Mouse (Mus musculus) gastrocnemius, postnatal 14 days (tissue): ENCODE results near the gene Olfr645. TPM values are rescaled to one million over a fixed set of nuclear protein-coding genes. Genes with fewer than 3 reads are reported as not detected.

ENCODE experiments used
- DNase-seq: peaks from one replicate; pipeline ENCODE4 v3.0.0; 2021; ENCODE audit warnings: mixed read lengths
- intact Hi-C: fragments of 180-260 bp; cut with DNase I; formaldehyde crosslinking; loops from one replicate; pipeline ENCODE4 v1.15.1; 2025; ENCODE audit warnings: low total_unique reads
- long read RNA-seq, 2 experiments: library from polyadenylated mRNA; stranded (forward); transcript quantifications; one replicate each; pipeline ENCODE4 v2.0.0; 2021
- total RNA-seq, 2 experiments: library from RNA; stranded (reverse); gene quantifications; 2 replicates each; pipeline ENCODE4 v1.2.3; 2021

Olfr645 gene
- not detected for total RNA-seq
- long read RNA-seq, experiment 1: 0 reads
- long read RNA-seq, experiment 2: 0 reads

DNA sequence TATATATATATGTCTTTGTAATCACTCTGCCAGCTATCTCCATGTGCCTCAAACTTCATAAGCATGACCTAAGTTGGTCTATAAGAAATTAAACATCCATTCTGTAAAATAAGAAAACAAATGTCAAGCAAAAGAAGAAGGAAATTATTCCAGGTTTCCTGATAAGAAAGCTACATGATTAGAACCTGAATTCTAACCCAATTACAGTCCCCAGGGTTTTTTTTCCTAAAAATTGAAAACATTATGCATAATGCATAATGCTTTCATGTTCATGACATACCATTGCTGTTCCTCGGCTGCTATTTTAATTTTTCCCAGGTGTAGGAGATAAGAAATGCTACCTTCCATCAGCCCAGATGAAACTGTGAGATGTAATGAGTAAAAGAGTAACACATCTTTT is at the start of gene Olfr645:
Gene Olfr645 (minus strand): TSS at position 101 of the 400 bp plus-strand sequence.
- intact Hi-C loops: no loop called here
- no peak for DNase-seq

DNA sequence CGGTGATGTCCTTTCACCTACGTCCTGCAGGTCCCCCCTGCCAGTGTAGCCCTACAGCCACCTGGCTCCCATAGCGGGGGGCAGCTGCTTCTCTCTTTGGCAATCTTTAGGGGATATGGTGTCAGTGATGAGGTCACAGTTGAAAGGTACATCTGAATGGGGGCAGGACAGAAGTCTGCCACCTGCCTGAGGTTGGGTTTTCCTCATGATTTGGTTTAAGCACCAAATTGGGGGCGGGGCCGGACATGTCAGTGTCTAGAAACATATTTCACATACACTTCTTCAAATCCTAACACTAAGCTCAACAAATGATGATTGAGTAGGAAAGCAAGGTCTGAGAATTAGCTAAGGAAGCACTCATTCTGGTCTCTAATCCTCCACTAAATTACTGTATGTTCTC is 44.5 kb upstream of the Olfr645 start, which contains the start of gene Ubqln5:
Gene Ubqln5 (minus strand): TSS at position 101 of the 400 bp plus-strand sequence.
- DNase-seq: no peak
- intact Hi-C loops: no loop called here

DNA sequence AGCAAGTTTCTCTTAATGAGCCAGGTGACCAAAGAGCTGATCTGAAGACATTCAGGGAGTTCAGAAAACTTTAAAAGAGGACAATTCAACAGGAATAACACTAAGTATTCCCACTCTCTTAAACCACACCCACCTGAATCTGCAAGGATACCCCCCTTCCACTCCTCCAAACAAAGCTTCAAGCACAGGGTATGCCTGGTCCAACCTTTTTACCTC is 19.4 kb upstream of the Olfr645 start, which contains the start of gene Olfr646:
Gene Olfr646 (plus strand): TSS at position 117 of the 216 bp plus-strand sequence.
- intact Hi-C loops: no loop called here
- DNase-seq: no peak

DNA sequence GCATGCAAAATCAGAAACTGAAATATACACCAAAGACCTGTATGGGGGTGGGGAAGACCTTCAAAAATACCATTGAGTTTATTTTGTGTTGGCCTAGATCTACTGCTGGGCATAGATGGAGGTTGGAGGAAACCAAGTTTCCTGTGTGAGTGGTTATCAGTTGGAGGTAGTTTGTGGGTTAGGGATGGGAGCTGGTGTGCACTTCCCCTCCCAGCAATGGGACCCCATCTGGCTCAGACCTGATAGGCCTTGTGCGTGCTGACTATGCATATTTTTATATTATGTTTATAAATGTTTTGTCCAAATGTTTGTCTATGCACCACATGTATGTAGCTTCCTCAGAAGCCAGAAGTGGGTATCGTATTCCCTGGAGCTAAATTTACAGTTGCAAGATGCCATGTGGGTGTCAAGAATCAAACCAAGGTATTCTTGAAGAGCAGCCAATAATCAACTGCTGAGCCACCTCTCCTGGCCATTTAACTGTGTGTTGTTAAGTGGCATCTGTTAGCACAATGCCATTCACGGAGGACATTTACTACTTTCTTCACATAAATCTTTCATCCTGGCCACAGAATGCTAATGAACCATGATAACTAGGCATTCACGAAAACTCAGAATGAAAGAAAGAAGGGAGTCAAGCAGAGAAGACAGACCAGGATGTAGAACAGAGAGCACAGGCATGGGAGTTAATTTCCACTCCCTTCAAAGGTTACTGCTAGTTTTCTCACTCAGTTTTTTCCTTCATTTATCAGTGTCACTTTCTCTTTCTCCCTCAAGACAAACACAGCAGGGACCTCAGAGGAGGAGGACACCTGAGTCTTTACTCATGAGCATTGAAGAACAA is 18.9 kb upstream of the Olfr645 start:
- intact Hi-C loops: no loop called here
- DNase-seq: no peak

DNA sequence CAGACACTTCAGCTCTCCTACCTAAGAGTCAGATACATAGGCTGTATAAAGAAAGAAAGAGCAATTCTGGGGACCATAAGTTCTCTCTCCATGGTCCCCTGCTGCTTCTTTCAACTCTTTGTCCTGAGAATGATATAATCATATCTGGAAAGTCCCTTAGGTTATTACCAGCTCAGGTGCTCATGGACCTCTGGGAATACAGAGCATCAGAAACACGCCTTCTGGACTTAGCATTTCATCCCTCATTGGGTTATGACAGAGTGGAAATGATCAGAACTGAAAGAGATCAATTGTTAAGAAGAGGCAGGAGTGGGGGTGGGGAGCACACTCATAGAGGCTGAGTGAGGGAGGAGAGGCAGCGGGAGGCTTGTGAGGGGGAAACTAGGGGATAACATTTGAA is 13.5 kb downstream of the Olfr645 start, which contains the start of gene Olfr644:
Gene Olfr644 (minus strand): TSS at position 101 of the 400 bp plus-strand sequence.
- DNase-seq: no peak
- intact Hi-C loops: no loop called here

DNA sequence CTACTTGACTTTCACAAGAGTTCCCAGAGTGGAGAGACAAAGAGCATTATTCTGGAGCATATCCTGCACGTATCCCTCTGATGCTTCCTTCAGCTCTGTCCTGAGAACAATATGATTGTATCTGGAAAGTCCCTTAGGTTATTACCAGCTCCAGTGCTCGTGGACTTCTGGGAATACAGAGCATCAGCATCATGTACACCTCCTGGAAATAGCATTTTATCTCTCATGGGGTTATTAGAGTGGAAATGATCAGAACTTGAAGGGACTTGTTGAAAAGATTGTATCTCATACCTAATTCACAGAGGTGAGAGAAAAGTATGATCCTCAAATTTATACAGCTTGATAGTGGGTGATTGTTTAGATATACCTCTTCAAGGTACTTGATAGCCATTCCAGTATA is 23.9 kb downstream of the Olfr645 start, which contains the start of gene 4930516K23Rik:
Gene 4930516K23Rik (minus strand): TSS at position 101 of the 400 bp plus-strand sequence.
- DNase-seq: no peak
- intact Hi-C loops: no loop called here

DNA sequence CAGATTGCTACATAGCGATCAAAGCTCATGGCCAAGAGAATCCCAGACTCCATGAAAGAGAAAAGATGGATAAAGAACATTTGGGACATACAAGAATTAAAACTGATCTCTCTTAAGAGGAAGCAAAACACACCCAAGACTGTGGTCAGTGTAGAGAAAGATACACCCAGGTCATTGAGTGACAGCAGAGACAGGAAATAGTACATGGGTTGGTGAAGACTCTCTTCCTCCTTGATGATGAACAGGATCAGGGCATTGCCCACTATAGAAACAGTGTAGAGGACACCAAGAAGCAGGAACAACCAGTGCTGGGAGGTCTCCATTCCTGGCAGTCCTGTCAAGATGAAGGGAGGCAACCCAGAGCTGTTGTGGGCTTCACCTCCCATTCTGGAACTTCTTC is 26.1 kb downstream of the Olfr645 start:
- no peak for DNase-seq
- intact Hi-C loops: loop anchor here (10.0 kb wide), 1 partner anchor 1756 kb away; the partner anchor contains the start of gene Mrpl17

DNA sequence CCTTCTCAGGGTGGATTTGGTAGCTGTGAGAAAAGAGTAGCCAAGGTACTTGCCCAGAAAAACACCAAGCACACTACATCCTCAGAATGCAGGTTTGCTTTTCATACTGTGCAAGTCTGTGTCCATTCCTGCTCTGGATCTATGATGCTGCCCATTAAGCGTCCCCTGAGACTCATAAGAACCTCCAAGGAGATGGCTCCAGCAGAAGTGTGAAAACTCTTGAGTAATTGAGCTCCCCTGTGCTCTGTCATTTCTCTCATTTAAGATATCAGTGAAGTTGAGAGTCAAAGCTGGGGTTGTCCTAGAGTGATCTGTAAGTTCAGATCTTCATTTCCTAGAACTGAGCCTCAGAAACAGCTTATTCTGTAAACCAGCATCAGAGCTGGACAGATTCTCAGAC is 32.7 kb downstream of the Olfr645 start, which contains the start of gene Olfr642:
Gene Olfr642 (minus strand): TSS at position 101 of the 400 bp plus-strand sequence.
- intact Hi-C loops: loop anchor here (10.0 kb wide), 1 partner anchor 1762 kb away; the partner anchor contains the start of gene Mrpl17
- DNase-seq: no peak

DNA sequence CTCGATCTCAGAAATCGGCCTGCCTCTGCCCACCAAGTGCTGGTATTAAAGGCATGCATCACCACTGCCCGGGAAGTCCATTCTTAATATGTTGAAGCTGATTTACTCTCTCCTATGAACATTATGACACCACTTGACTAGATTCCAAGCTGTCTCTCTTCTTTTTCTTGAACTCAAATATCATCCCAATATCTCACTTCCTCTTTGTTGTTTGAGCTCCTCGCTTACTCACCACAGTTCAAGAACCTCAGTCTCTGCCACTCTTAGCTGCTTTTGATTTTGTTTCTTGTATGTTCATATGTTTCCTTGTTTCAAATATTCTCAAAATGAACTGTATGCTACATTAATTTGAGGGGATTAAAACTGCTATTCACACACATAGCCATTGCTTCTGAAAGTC is 34.5 kb downstream of the Olfr645 start:
- intact Hi-C loops: loop anchor here (10.0 kb wide), 1 partner anchor 1764 kb away; the partner anchor contains the start of gene Mrpl17
- no peak for DNase-seq

DNA sequence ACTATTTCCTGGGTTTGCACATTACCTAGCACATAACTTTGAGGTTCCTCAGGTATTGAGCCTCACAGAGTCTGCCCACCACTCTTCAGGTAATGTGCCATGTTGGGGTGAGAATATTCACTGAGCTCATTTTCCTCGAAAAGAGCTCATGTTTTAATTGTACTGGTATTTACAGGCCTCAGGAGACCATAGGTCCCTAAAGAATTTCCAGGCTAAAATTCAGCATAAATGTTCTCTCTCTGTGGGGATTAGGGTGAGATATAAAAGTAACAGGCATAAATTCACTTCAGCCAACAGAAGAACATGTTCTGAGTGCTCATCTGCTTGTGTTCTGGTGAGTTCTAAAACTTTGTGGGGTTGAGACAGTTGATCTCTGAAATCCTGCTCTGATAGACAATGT is 50.1 kb downstream of the Olfr645 start, which contains the start of gene Olfr641:
Gene Olfr641 (plus strand): TSS at position 301 of the 400 bp plus-strand sequence.
- intact Hi-C loops: no loop called here

More for the DNA sequence above, 50.1 kb downstream of the Olfr645 start, which contains the start of gene Olfr641:
- no peak for DNase-seq

Other genes with a start within 250 kb of the Olfr645 start
- gene Hbb-bh2, start 244.9 kb downstream of the Olfr645 start, total RNA-seq: not detected
- gene Hbb-bh1, start 242.3 kb downstream of the Olfr645 start, total RNA-seq: not detected
- gene Hbb-y, start 232.2 kb downstream of the Olfr645 start, total RNA-seq: not detected
- not detected for gene Olfr66, start 199.2 kb downstream of the Olfr645 start, total RNA-seq
- not detected for gene Olfr64, start 191.0 kb downstream of the Olfr645 start, total RNA-seq
- gene Olfr65, start 182.0 kb downstream of the Olfr645 start, total RNA-seq: not detected
- not detected for gene Olfr631, start 156.6 kb downstream of the Olfr645 start, total RNA-seq
- not detected for gene Olfr632, start 151.1 kb downstream of the Olfr645 start, total RNA-seq
- gene Olfr633, start 141.0 kb downstream of the Olfr645 start, total RNA-seq: not detected
- not detected for gene Olfr635, start 114.3 kb downstream of the Olfr645 start, total RNA-seq
- gene Olfr638, start 86.7 kb downstream of the Olfr645 start, total RNA-seq: not detected
- not detected for gene Olfr639, start 68.2 kb downstream of the Olfr645 start, total RNA-seq
- not detected for gene Olfr640, start 59.9 kb downstream of the Olfr645 start, total RNA-seq
- not detected for gene Olfr641, start 50.0 kb downstream of the Olfr645 start, total RNA-seq
- gene Olfr642, start 32.8 kb downstream of the Olfr645 start, total RNA-seq: not detected
- gene 4930516K23Rik, start 24.0 kb downstream of the Olfr645 start, total RNA-seq: not detected
- not detected for gene Olfr644, start 13.6 kb downstream of the Olfr645 start, total RNA-seq
- not detected for gene Olfr646, start 19.4 kb upstream of the Olfr645 start, total RNA-seq
- gene Ubqln5, start 44.4 kb upstream of the Olfr645 start, total RNA-seq: not detected
- not detected for gene Olfr643, start 51.9 kb upstream of the Olfr645 start, total RNA-seq
- not detected for gene Ubqln3, start 57.8 kb upstream of the Olfr645 start, total RNA-seq
- not detected for gene Ubqlnl, start 65.1 kb upstream of the Olfr645 start, total RNA-seq
- not detected for gene Olfm5, start 79.4 kb upstream of the Olfr645 start, total RNA-seq
- gene Olfr648, start 97.9 kb upstream of the Olfr645 start, total RNA-seq: not detected
- not detected for gene Olfr649, start 110.5 kb upstream of the Olfr645 start, total RNA-seq
- gene Trim6, start 133.3 kb upstream of the Olfr645 start, total RNA-seq: under 1 TPM; 0.18 to 0.31 TPM
- 1 to 10 TPM; 1.1 to 1.4 TPM for gene Trim34a, start 159.0 kb upstream of the Olfr645 start, total RNA-seq
- gene Trim5, start 202.6 kb upstream of the Olfr645 start, total RNA-seq: under 1 TPM; 0.55 to 0.62 TPM
- gene Trim12a, start 230.0 kb upstream of the Olfr645 start, total RNA-seq: 1 to 10 TPM; 2.5 TPM
- gene Trim34b, start 244.0 kb upstream of the Olfr645 start, total RNA-seq: under 1 TPM; 0.14 to 0.24 TPM